Mouse (Mus musculus) heart, adult 2 months (tissue): Measurements from ENCODE around the gene Ndufv1.

Experiments used
- CTCF ChIP-seq: fragments of 200-600 bp; IDR thresholded peaks from 2 replicates; pipeline ENCODE4 v1.8.1; 2022; ENCODE audit warnings: antibody characterized with exemption, mild to moderate bottlenecking, moderate library complexity
- POLR2A ChIP-seq: fragments of 200-500 bp; IDR thresholded peaks from 2 replicates; pipeline ENCODE4 v1.6.1; 2011; ENCODE audit warnings: mild to moderate bottlenecking, low read depth, low read length, control low read depth; ENCODE audit not compliant: insufficient read depth

DNA sequence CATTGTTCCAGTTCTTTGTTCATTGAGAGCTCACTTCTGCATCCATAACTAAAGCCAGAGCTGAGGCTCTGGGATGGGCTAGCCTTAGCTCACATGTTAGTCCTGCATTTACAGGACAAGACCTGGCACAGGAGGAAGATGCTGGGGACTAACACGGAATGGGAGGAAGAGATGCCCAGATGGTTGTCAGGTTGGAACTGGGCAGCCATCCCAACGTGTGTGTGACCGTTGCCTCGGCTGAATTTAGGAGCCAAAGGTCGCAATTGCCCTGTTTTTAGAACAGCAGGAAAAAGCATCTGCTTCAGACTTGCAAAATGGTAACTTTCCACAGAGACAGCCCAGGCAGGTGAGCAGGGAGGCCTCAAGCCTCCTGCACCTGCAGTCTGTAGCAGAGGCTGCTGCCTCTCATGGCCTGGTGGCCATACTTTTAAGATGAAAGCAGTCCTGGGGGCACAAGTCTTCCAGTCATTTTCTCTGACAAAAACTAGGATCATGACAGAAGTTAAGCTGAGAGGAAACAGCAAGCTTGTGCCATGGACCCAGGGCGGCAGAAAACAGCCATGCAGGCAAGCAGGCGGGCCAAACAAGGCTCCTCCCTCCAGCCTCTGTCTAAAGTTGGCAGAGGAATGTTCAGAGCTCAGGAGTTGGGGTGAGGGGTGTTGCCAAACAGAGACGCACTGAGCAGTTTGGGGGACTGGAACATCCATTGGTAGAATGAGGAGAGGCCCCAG, 42.8 kb upstream of the Ndufv1 start:
- TF ChIP-seq POLR2A (no peak), CTCF (no peak)
